Mouse (Mus musculus): ENCODE results near the gene Retsat.

Retsat gene

DNA sequence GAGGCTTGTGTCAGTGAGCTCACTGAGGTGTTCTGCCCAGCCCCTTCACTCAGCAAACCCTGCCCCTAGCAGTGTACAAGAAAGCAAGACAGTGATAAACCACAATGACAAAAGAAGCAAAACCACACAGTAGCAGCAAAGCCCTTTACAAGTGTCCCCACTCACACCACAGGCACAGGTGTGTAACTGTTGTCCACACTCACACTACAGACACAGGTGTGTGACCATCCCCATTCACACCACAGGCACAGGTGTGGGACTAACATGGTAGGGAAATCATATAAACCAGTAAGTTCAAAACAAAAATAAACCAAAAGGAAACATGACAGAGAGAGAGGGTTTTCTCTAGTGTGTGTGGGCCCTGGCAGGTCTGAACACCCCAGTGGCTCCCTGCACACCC lies 10.0 kb upstream of the Retsat start:
- in situ Hi-C loops (cut with MseI, MboI): no loop called here

- in situ Hi-C loops (cut with MseI, MboI): no loop called here
These were observed 8.2 kb upstream of the Retsat start for GRCm38 (mm10) chr6:72590111-72590510.

DNA sequence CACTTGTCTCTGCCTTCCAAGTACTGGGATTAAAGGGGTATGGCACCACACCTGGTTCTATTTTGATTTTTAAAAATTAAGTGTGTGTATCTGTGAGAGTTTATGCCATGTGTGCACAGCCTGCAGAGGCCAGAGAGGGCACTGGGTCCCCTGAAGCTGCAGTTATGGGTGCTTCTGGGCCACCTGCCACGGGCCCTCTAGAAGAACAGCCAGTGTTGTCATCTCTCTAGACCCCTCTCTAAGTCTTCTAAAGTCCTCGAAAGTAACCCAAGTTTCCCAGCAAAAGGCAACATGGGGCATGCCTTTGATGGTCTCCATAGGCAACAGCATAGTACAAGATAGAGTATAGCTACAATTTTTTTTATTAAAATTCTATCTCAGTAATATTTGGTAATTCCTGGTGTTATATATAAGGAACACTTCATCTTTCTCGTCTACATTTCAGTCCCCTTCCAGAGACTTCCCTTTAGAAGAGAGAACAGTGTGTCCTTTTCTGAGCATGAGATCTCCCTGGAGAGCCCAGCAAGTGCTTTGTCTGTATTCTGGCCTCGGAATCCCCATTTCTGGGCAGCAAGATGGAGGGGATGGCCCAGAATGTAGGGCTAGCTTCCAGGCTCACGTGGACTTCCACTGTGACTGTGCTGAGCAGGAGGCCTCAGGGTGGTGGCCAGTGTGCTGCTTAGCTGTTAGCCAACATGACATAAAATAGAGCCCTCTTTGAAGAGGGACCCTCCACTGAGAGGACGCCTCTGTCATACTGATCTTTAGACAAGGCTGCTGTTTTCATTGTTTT lies 5.1 kb upstream of the Retsat start:
- in situ Hi-C loops (cut with MseI, MboI): no loop called here

GRCm38 (mm10) chr6:72593914-72594313 lies 4.4 kb upstream of the Retsat start:
- in situ Hi-C loops (cut with MseI, MboI): no loop called here

- in situ Hi-C loops (cut with MseI, MboI): no loop called here
These were observed 996 bp upstream of the Retsat start for GRCm38 (mm10) chr6:72597083-72597874.

GRCm38 (mm10) chr6:72598791-72599557 lies 699 bp downstream of the Retsat start:
- in situ Hi-C loops (cut with MseI, MboI): no loop called here

- in situ Hi-C loops (cut with MseI, MboI): no loop called here
These were observed 1.9 kb downstream of the Retsat start for GRCm38 (mm10) chr6:72600216-72600615.

DNA sequence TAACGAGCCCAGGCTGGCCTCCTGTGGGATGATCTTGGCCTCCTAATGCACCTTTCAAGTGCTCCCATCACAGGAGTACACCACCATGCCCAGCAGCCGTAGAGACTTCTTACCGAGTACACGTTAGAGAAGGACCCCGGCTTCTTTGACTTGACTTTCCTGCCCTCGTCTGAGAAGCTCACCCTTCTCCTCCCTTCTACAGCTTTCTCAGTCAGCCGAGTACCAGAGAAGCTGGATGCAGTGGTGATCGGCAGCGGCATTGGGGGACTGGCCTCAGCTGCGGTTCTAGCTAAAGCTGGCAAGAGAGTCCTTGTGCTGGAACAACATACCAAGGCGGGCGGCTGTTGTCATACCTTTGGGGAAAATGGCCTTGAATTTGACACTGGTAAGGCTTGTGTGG lies 2.5 kb downstream of the Retsat start:
- in situ Hi-C loops (cut with MseI, MboI): no loop called here

- in situ Hi-C loops (cut with MseI, MboI): no loop called here
These were observed 3.5 kb downstream of the Retsat start for GRCm38 (mm10) chr6:72601732-72602131.

GRCm38 (mm10) chr6:72604066-72604465 lies 5.8 kb downstream of the Retsat start:
- in situ Hi-C loops (cut with MseI, MboI): no loop called here

DNA sequence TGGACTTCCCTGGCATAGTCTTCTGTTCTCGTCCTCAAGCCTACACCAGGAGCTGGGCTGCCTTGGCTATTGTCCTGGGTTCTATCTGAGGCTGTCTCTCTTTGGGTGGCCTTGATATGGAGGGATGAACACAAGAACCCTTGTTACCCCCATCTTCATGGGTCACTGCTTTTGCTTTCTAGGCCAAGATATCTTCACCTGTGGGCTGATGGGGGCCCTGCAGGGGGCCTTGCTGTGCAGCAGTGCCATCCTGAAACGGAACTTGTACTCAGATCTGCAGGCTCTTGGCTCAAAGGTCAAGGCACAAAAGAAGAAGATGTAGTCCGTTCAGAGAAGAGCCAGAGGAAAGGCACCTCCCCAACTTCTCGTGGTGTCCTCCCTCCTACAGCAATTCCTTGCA lies 8.8 kb downstream of the Retsat start:
- in situ Hi-C loops (cut with MseI, MboI): no loop called here

- in situ Hi-C loops (cut with MseI, MboI): no loop called here
These were observed 9.4 kb downstream of the Retsat start for GRCm38 (mm10) chr6:72607676-72608075.

GRCm38 (mm10) chr6:72608662-72609184 lies 10.4 kb downstream of the Retsat start:
- in situ Hi-C loops (cut with MseI, MboI): no loop called here

DNA sequence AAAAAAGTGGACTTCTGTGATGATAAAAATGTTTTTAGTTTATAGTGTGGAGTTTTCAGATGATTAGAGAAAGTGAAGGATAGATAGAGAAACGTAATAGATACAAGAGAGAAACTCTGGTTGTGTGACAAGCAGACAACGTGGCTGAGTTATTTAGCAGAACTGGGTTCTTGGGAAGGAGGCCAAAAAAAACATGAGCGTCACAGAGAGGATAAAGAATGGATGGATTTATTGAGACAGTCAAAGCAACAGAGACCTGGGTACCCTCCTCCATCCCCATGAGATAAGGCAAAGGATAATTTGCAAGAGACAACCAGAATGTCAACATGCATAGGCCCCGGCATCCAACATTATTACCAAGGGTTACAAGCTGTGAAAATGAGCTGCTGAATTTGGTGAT lies 12.0 kb downstream of the Retsat start:
- in situ Hi-C loops (cut with MseI, MboI): no loop called here

- in situ Hi-C loops (cut with MseI, MboI): no loop called here
These were observed 16.9 kb downstream of the Retsat start for GRCm38 (mm10) chr6:72615151-72615550.

- in situ Hi-C loops (cut with MseI, MboI): no loop called here
These were observed 17.5 kb downstream of the Retsat start for GRCm38 (mm10) chr6:72615561-72616375.

DNA sequence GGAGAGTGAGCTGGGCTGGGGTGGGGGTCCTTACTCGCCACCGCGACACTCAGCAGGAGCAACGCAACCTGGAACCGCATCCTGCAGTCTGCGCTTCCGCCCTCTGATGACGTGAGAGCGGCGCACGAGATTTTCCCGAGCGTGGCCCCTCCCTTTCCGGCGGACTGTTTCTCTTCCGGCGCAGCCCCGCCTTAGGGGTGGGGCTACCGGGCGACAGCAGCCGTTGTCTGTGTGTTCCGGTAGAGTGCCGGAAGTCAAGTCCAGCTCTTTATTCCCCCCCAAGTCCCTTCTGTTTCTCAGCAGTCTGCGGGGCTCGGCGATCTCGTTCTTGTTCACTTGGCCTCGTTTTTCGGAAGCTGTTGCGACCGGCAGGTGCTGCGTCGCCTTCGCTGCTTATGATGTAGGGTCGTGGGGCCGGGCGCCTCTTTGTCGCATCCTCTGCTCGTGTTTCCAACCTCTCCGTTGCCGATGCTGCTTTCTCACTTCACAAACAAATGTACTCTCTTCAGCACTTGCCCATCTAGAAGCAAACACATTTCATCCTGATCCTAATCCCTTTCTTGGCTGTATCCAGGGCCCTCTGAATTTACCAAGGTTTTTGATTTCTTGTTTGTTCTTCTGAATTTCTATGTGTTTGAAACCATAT lies 18.5 kb downstream of the Retsat start, which contains the start of gene Tgoln1:
TSS of gene Tgoln1 (minus strand) at position 358 of the 646 bp plus-strand sequence.
- in situ Hi-C loops (cut with MseI, MboI): no loop called here

- in situ Hi-C loops (cut with MseI, MboI): no loop called here
These were observed 21.7 kb downstream of the Retsat start for GRCm38 (mm10) chr6:72619734-72620532.

GRCm38 (mm10) chr6:72620920-72621319 lies 22.6 kb downstream of the Retsat start:
- in situ Hi-C loops (cut with MseI, MboI): no loop called here

DNA sequence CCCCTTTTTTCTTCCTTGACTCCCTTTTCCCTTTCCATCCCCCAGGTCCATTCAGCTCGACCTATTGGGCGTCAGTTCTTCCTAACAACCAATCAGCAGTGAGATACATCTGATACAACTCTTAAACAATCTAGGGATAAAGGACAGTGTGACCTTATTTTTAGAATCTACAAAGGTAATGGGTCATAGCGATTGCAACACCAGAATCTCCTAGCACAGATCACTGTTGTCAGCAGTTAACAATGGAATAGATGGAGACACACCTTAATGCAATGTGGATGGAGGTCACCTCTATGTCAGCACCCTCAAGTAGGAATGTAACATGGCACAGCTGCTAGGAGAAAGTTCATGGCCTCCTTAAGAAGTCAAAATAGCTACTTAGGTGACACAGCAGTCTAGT lies 24.6 kb downstream of the Retsat start:
- in situ Hi-C loops (cut with MseI, MboI): no loop called here

Measured in mouse trophoblast stem cell (cell line).